Mouse (Mus musculus): ENCODE data around the gene Sfrp5. TPM values are rescaled to one million over a fixed set of nuclear protein-coding genes. Genes with fewer than 3 reads are reported as not detected.
A peak's percentile ranks its signal among the peaks of the same experiment; 100 is the strongest.

The Sfrp5 gene
- polyA plus RNA-seq, 1 experiment from 2014 or later = 1.8 TPM

GRCm38 (mm10) chr19:42193311-42193710, 8.7 kb downstream of the Sfrp5 start:
- peak overlapping the region; percentile 65 for H3K27ac ChIP-seq

DNA sequence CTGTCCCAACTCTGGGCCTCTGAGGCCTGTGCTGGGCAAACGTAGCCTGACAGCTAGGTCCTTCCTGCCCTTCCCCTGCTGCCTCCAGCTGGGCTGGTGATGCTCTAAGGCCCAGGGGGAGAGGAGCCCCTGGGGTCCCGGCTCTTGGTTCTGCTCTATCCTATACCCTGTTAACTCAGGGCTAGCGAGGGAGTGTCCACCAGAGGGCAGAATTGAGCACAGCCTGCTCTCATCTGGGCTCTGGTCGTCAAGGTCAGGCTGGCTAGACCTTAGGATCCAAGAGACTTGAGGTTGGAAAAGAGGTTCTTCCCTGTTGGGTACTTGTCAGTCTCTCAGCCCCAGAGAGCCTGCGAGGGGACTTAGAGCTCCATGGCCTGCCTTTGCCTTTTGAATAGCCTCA, 11.6 kb downstream of the Sfrp5 start:
- 0 out of 2 replicates have a peak overlapping the region, but pooled peaks have one; percentile 17 for H3K27ac ChIP-seq
- no peak overlapping the region for H3K9ac ChIP-seq
- peaks cover 54% of the 10 kb centered on the region for H3K36me3 ChIP-seq
- no peaks in the 10 kb centered on the region for H3K27me3 ChIP-seq
- no peaks in the 10 kb centered on the region for H3K9me3 ChIP-seq
- peak; percentile 42; the same call in 1 of the 2 replicates for ATAC-seq (ENCODE audit: low FRiP score, low read depth)
- peaks cover 12% of the 10 kb centered on the region for H3K4me1 ChIP-seq
- H3K4me2 ChIP-seq (replicated peaks) = no peak overlapping the region
- H3K4me3 ChIP-seq = no peak overlapping the region
- whole genome bisulfite sequencing = 27% methylated on average over 5 of the region's 5 CpGs

More at GRCm38 (mm10) chr19:42193311-42193710, 8.7 kb downstream of the Sfrp5 start:
- Histone ChIP-seq H3K4me3 (no peak overlapping the region), H3K36me3 (peaks cover 36% of the 10 kb centered on the region), H3K27me3 (peaks cover 16% of the 10 kb centered on the region), H3K4me1 (peaks cover 19% of the 10 kb centered on the region), H3K9me3 (no peaks in the 10 kb centered on the region), H3K9ac (no peak overlapping the region), H3K4me2 (replicated peaks) (no peak overlapping the region)
- ATAC-seq (ENCODE audit: low FRiP score, low read depth) = no peak
- WGBS = 40% methylated on average over 2 of the region's 2 CpGs

DNA sequence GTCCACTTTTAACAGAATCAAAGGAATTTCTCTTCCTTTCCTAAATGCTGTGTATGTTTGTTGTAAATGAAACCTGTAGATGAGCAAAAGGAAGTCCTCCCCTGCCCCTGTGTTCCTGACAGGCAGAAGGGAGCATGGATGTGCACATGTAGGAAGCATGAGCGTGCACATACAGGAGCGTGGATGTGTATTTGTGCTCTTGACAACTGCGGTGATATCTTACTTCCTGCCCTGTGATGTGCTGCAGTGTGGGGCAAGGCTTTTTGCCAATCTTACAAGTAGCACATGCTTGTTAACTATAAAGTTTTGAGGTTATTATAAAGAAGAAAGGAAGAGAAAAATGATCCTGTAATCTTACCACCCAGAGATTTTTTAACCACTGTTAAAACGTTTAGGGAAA, 12.3 kb downstream of the Sfrp5 start:
- Histone ChIP-seq H3K4me3 (no peak overlapping the region), H3K4me2 (replicated peaks) (no peak overlapping the region), H3K27me3 (no peaks in the 10 kb centered on the region), H3K36me3 (peaks cover 61% of the 10 kb centered on the region), H3K9ac (no peak overlapping the region), H3K4me1 (peaks cover 12% of the 10 kb centered on the region), H3K9me3 (no peaks in the 10 kb centered on the region), H3K27ac (no peak overlapping the region)
- ATAC-seq (ENCODE audit: low FRiP score, low read depth) = no peak
- 73% methylated on average over 4 of the region's 4 CpGs for WGBS

GRCm38 (mm10) chr19:42182673-42183072, 19.4 kb downstream of the Sfrp5 start:
- ATAC-seq (ENCODE audit: low FRiP score, low read depth) = no peak
- Histone ChIP-seq H3K9me3 (no peaks in the 10 kb centered on the region), H3K9ac (no peak overlapping the region), H3K27ac (no peak overlapping the region), H3K4me2 (replicated peaks) (no peak overlapping the region), H3K27me3 (no peaks in the 10 kb centered on the region), H3K4me1 (no peaks in the 10 kb centered on the region), H3K36me3 (peaks cover 81% of the 10 kb centered on the region), H3K4me3 (no peak overlapping the region)
- 59% methylated on average over 6 of the region's 6 CpGs for WGBS

GRCm38 (mm10) chr19:42179356-42179755, 22.7 kb downstream of the Sfrp5 start:
- no peak overlapping the region for H3K27ac ChIP-seq
- H3K9me3 ChIP-seq = no peaks in the 10 kb centered on the region
- no peak overlapping the region for H3K9ac ChIP-seq
- H3K27me3 ChIP-seq = no peaks in the 10 kb centered on the region
- H3K4me1 ChIP-seq = no peaks in the 10 kb centered on the region
- no peak overlapping the region for H3K4me2 ChIP-seq (replicated peaks)
- 89% methylated on average over 14 of the region's 14 CpGs for WGBS
- H3K4me3 ChIP-seq = no peak overlapping the region
- no peak for ATAC-seq (ENCODE audit: low FRiP score, low read depth)
- peaks cover 64% of the 10 kb centered on the region for H3K36me3 ChIP-seq

GRCm38 (mm10) chr19:42177461-42177860, 24.6 kb downstream of the Sfrp5 start:
- Histone ChIP-seq H3K4me2 (replicated peaks) (no peak overlapping the region), H3K4me1 (no peaks in the 10 kb centered on the region), H3K9ac (no peak overlapping the region), H3K27me3 (no peaks in the 10 kb centered on the region), H3K9me3 (no peaks in the 10 kb centered on the region), H3K4me3 (no peak overlapping the region), H3K27ac (no peak overlapping the region), H3K36me3 (peaks cover 45% of the 10 kb centered on the region)
- WGBS = 88% methylated on average over 2 of the region's 2 CpGs
- ATAC-seq (ENCODE audit: low FRiP score, low read depth) = no peak

GRCm38 (mm10) chr19:42176841-42177240, 25.2 kb downstream of the Sfrp5 start:
- Histone ChIP-seq H3K9ac (no peak overlapping the region), H3K4me1 (peaks cover under 1% of the 10 kb centered on the region; the same call in 1 of the 2 replicates), H3K27ac (no peak overlapping the region), H3K36me3 (peaks cover 40% of the 10 kb centered on the region), H3K27me3 (no peaks in the 10 kb centered on the region), H3K4me2 (replicated peaks) (no peak overlapping the region), H3K4me3 (no peak overlapping the region), H3K9me3 (no peaks in the 10 kb centered on the region)
- ATAC-seq (ENCODE audit: low FRiP score, low read depth) = no peak
- WGBS = 87% methylated on average over 7 of the region's 7 CpGs

DNA sequence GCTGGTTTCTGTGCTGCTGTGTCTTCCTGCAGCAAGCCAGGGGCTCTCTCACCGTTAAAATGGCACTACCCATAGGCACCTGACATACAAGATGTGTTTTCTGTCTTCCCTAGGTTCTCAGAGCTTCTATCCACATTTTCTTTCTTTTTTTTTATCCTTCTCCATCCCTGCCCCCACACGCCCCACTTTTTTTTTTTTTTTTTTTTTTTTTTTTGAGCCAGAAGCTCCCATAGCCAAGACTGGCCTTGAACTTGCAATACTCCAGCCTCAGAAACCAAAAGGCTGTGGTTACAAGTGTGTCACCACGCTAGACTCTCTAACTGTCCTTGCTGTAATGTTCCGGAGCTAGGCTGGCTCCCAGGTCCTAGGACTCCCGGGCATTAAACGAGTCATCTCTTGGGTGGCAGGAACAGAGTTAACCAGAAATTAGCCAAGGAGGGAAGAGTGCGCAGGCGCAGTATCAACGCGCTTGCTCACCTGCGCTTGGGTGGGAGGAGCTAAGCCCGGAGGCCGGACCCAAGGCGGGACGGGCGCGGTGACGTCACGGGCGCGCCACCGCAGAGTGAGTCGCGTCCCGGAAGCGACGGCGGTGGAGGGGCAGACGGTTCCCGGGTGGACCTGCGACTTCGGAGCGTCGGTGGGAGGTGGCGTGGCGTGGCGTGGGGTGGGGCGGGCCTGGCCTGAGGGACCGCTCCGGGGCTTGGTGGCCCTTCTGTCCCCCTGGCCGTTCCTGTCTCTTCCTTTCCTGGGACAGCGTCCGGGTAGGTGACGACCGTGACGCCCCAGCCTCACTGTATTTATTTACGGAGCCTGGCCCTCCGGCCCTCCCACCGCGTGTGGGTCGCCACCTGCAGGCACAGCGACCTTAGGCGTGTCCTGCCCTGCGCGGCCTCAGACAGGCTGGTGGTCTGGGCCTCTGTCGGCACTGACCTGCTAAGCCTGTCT, 31.8 kb downstream of the Sfrp5 start:
- peak overlapping the region; percentile 87 for H3K9ac ChIP-seq
- peak overlapping the region; percentile 94 for H3K4me2 ChIP-seq (replicated peaks)
- peak; percentile 92 for ATAC-seq (ENCODE audit: low FRiP score, low read depth)
- peaks cover 24% of the 10 kb centered on the region for H3K4me1 ChIP-seq
- H3K36me3 ChIP-seq = no peaks in the 10 kb centered on the region
- WGBS = 1% methylated on average over 55 of the region's 56 CpGs
- peaks cover 25% of the 10 kb centered on the region for H3K27me3 ChIP-seq
- H3K27ac ChIP-seq = no peak overlapping the region; the same call in 1 of the 2 replicates
- H3K9me3 ChIP-seq = no peaks in the 10 kb centered on the region
- H3K4me3 ChIP-seq = peak overlapping the region; percentile 93

GRCm38 (mm10) chr19:42169322-42169975, 32.6 kb downstream of the Sfrp5 start:
- H3K9me3 ChIP-seq = no peaks in the 10 kb centered on the region
- no peak overlapping the region for H3K4me3 ChIP-seq
- no peak overlapping the region for H3K27ac ChIP-seq
- no peaks in the 10 kb centered on the region for H3K36me3 ChIP-seq
- H3K9ac ChIP-seq = no peak overlapping the region
- ATAC-seq (ENCODE audit: low FRiP score, low read depth) = no peak
- no peak overlapping the region for H3K4me2 ChIP-seq (replicated peaks)
- WGBS = 79% methylated on average over 10 of the region's 10 CpGs
- H3K4me1 ChIP-seq = peaks cover 24% of the 10 kb centered on the region
- peaks cover 28% of the 10 kb centered on the region for H3K27me3 ChIP-seq

DNA sequence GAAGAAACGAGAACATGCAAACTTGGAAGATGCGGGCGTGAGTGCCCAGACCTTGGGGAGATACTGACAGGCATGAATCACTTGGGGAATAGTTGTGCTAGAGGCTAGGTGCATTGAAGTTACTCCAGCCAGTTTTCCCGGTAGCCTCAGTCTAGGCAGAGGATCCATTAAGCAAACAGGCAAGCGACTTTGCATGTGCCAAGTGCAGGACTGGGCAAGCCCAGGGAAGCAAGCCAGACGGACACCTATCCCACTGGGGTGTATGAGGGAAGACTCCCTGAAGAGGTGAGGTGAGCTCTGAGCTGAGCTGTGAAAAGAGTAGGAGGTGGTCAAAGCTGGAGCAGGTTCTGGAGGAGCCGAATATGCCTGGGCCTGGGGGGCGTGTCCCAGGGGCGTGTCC, 34.6 kb downstream of the Sfrp5 start:
- WGBS = 55% methylated on average over 9 of the region's 9 CpGs
- Histone ChIP-seq H3K9me3 (no peaks in the 10 kb centered on the region), H3K9ac (peak overlapping the region; percentile 25; the same call in 1 of the 2 replicates), H3K4me3 (no peak overlapping the region), H3K27me3 (peaks cover 28% of the 10 kb centered on the region), H3K4me2 (replicated peaks) (no peak overlapping the region), H3K27ac (no peak overlapping the region), H3K36me3 (no peaks in the 10 kb centered on the region), H3K4me1 (peaks cover 24% of the 10 kb centered on the region)
- no peak for ATAC-seq (ENCODE audit: low FRiP score, low read depth)

DNA sequence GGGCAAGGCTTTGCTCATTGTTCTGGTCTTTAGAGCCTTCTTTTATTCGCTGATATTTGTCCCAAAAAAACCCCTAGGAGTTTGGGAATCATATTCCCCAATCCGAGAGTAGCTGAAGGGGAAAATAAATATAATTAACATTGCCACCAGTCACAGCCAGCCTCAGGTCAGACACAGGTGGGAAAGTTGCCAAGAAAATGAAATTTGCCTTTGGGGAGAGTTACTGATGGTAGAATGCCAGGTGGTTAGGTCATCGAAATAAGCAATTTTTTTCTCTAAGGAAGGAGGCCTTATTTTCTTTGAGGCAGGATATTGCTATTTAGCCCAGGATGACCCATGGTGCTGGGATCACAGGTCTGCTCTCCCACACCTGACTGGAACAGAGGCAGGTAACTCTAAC, 35.3 kb downstream of the Sfrp5 start:
- WGBS = 39% methylated on average over 3 of the region's 3 CpGs
- H3K27ac ChIP-seq = no peak overlapping the region
- no peak overlapping the region for H3K4me3 ChIP-seq
- peaks cover 28% of the 10 kb centered on the region for H3K27me3 ChIP-seq
- no peaks in the 10 kb centered on the region for H3K9me3 ChIP-seq
- ATAC-seq (ENCODE audit: low FRiP score, low read depth) = no peak
- H3K36me3 ChIP-seq = no peaks in the 10 kb centered on the region
- H3K4me1 ChIP-seq = peaks cover 23% of the 10 kb centered on the region
- H3K9ac ChIP-seq = no peak overlapping the region
- H3K4me2 ChIP-seq (replicated peaks) = no peak overlapping the region

DNA sequence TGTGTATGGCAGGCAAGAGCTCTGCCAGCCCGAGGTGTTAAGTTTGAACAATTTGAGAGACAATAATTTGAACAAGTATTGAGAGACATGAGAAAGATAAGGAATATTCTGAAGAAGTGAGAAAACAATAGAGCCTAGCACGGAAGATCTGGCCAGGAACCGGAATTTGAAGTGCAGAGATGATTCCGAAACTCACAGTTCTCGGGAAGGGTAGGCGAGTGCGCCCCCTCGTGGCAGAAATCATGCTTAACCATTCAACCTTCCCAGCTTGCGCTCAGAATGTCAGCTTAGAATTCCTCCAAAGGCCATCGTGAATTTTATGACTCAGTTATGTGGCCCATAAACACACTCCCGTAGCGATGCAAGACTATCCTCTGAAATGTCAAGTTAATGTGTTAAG, 35.9 kb downstream of the Sfrp5 start:
- Histone ChIP-seq H3K27ac (no peak overlapping the region), H3K4me3 (0 out of 2 replicates have a peak overlapping the region, but pooled peaks have one; percentile 22), H3K36me3 (no peaks in the 10 kb centered on the region), H3K9ac (no peak overlapping the region), H3K9me3 (no peaks in the 10 kb centered on the region), H3K4me1 (peaks cover 16% of the 10 kb centered on the region), H3K27me3 (peaks cover 28% of the 10 kb centered on the region), H3K4me2 (replicated peaks) (peak overlapping the region; percentile 54)
- WGBS = 3% methylated on average over 12 of the region's 12 CpGs
- ATAC-seq (ENCODE audit: low FRiP score, low read depth) = no peak

Measured in limb, embryonic 13.5 days (tissue).